ENCODE assay signal across 9 mouse cellular contexts in the genomic region with DNA sequence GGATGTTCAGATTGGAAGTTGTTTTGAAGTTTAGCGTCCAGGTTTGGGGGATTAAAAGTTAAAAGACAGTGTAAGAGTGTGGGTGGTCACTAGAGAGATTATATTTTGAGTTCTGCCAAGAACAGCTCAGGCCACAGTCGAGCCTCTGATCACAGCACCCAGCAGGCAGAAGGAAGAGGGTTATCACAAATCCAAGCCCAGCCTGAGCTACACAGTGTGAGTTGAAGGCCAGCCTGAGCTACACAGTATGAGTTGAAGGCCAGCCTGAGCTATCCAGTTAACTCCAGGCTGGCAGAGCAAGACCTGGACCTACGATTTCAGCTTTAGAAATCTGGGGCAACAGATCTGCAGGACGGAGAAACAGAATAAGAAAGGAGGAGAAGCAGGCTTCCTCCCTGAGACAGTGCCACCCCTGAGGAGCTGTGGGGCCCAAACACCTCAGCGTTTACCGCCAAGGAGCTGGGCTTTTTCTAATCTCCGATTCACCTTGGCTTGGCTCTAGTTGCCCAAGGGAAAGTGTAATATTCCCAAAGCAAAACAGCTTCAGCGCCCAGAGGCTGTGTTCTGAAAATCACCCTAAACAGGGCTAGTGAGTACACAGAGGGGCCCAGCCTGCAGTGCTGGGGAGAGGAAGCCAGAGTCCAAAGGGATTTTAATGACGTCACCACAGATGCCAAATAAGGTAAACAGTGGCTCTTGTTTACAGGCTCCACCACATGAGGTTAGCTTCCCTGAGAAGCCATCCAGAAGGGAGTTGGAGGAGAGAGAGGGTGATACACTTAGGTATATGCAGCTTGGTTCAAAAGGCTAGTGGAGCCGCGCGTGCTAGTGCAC. TPM values are rescaled to one million over a fixed set of nuclear protein-coding genes. Genes with fewer than 3 reads are reported as not detected.
DNase-seq lines count a peak whose midpoint lies in the region; ATAC-seq lines count a peak whose summit lies in the region.
"Had no signal": no experiment of that assay in that cellular context is flagged by ENCODE, and none has a peak within 500 bp of the region (broad histone marks: within the 10 kb centered on the region; RNA-seq: fewer than 3 reads in every experiment).

No protein-coding gene starts in this region.

- DNase-seq in embryo, embryonic 10 days (ENCODE audit: low spot score), result peak; percentile 49
- DNase-seq in embryonic facial prominence, embryonic 14.5 days (ENCODE audit: low spot score), result peak; percentile 56
- peak; percentile 61 for DNase-seq in kidney, adult 9 months
- no peak for DNase-seq in layer of hippocampus, postnatal 36 days
- no peak for DNase-seq in T-cell, adult 2 months (ENCODE audit: low spot score)
- no peak for DNase-seq in ovary, postnatal 10 days (ENCODE audit: low spot score)

- H3K4me1 ChIP-seq in embryonic facial prominence, embryonic 14.5 days (ENCODE audit: control insufficient read depth, insufficient read depth, low read length), result peaks cover 14% of the 10 kb centered on the region
- H3K4me1 ChIP-seq in midbrain, embryonic 13.5 days (replicated peaks), result peaks cover 48% of the 10 kb centered on the region

- WGBS in embryonic facial prominence, embryonic 14.5 days, result 37% methylated on average over 12 of the region's 12 CpGs
- WGBS in midbrain, embryonic 13.5 days, result 30% methylated on average over 12 of the region's 12 CpGs

- no peak overlapping the region for H3K4me2 ChIP-seq in embryonic facial prominence, embryonic 14.5 days (ENCODE audit: low read depth, low read length)
- H3K4me2 ChIP-seq in midbrain, embryonic 13.5 days (replicated peaks), result no peak overlapping the region

- no peaks in the 10 kb centered on the region for H3K9me3 ChIP-seq in embryonic facial prominence, embryonic 14.5 days (ENCODE audit: control insufficient read depth, low read length)
- H3K9me3 ChIP-seq in midbrain, embryonic 13.5 days, result no peaks in the 10 kb centered on the region

- H3K27ac ChIP-seq in embryonic facial prominence, embryonic 14.5 days (replicated peaks; ENCODE audit: low read depth, low read length), result no peak overlapping the region; the same call in 1 of the 2 replicates
- H3K27ac ChIP-seq in midbrain, embryonic 13.5 days, result peak overlapping the region; percentile 73

- no peaks in the 10 kb centered on the region for H3K27me3 ChIP-seq in embryonic facial prominence, embryonic 14.5 days (replicated peaks; ENCODE audit: control insufficient read depth, insufficient read depth, low read length)
- no peaks in the 10 kb centered on the region for H3K27me3 ChIP-seq in midbrain, embryonic 13.5 days

- no peak overlapping the region for H3K9ac ChIP-seq in embryonic facial prominence, embryonic 14.5 days (ENCODE audit: low read depth, low read length)
- H3K9ac ChIP-seq in midbrain, embryonic 13.5 days (replicated peaks), result no peak overlapping the region

- no peaks in the 10 kb centered on the region for H3K36me3 ChIP-seq in embryonic facial prominence, embryonic 14.5 days (ENCODE audit: control insufficient read depth, insufficient read depth, low read length)
- no peaks in the 10 kb centered on the region for H3K36me3 ChIP-seq in midbrain, embryonic 13.5 days

- ATAC-seq in embryonic facial prominence, embryonic 14.5 days (ENCODE audit: low read depth), result peak; percentile 84
- peak; percentile 47; the same call in 1 of the 2 replicates for ATAC-seq in midbrain, embryonic 13.5 days
- ATAC-seq in megakaryocyte, adult 5-6 weeks (ENCODE audit: poor library complexity, severe bottlenecking), result no peak

- H3K4me3 ChIP-seq in embryonic facial prominence, embryonic 14.5 days (ENCODE audit: low read depth, low read length), result no peak overlapping the region
- no peak overlapping the region for H3K4me3 ChIP-seq in midbrain, embryonic 13.5 days (replicated peaks)
- H3K4me3 ChIP-seq: erythroblast, embryonic 14.5 days had no signal

RNA-seq across cellular contexts. Expression of a gene that starts 37.5 kb away (rescaled TPM):
- 55.6 and 59.4 TPM in 2 replicates for polyA plus RNA-seq in embryonic facial prominence, embryonic 14.5 days (2014; fragmentation: Nextera tagmentation; extraction: Ambion mirVana)
- polyA plus RNA-seq in midbrain, embryonic 13.5 days (2015; fragmentation: Nextera tagmentation; extraction: Ambion mirVana), result 68.6 and 69.8 TPM in 2 replicates
- 10 to 100 TPM; 67.6 to 78.7 TPM for total RNA-seq in layer of hippocampus, postnatal 36 days (2021)
- total RNA-seq in megakaryocyte, adult 5-6 weeks (2015), result 59.0 and 62.2 TPM in 2 replicates
- total RNA-seq in megakaryocyte, adult 5-6 weeks (2017), result 39.4 and 73.3 TPM in 2 replicates

RNA-seq across cellular contexts. Expression of a gene that starts 52.2 kb away (rescaled TPM):
- not detected in 2 replicates for polyA plus RNA-seq in embryonic facial prominence, embryonic 14.5 days (2014; fragmentation: Nextera tagmentation; extraction: Ambion mirVana)
- 0.82 and 1.6 TPM in 2 replicates for polyA plus RNA-seq in midbrain, embryonic 13.5 days (2015; fragmentation: Nextera tagmentation; extraction: Ambion mirVana)
- not detected for total RNA-seq in layer of hippocampus, postnatal 36 days (2021)
- total RNA-seq in megakaryocyte, adult 5-6 weeks (2015), result not detected in 2 replicates
- total RNA-seq in megakaryocyte, adult 5-6 weeks (2017), result not detected in 2 replicates
- polyA plus RNA-seq: erythroblast, embryonic 14.5 days had no signal

Comparison
In these comparisons a context has a peak if more than half of its experiments do, and no peak if none do; other contexts are left out.
1. DNase-seq: peak in embryo, embryonic 10 days (single experiment), embryonic facial prominence, embryonic 14.5 days (single experiment) and kidney, adult 9 months (single experiment); none in layer of hippocampus, postnatal 36 days (0 of 2), T-cell, adult 2 months (single experiment) and ovary, postnatal 10 days (single experiment).